Comparison of ENCODE assay signal across 10 mouse cellular contexts in the genomic region with DNA sequence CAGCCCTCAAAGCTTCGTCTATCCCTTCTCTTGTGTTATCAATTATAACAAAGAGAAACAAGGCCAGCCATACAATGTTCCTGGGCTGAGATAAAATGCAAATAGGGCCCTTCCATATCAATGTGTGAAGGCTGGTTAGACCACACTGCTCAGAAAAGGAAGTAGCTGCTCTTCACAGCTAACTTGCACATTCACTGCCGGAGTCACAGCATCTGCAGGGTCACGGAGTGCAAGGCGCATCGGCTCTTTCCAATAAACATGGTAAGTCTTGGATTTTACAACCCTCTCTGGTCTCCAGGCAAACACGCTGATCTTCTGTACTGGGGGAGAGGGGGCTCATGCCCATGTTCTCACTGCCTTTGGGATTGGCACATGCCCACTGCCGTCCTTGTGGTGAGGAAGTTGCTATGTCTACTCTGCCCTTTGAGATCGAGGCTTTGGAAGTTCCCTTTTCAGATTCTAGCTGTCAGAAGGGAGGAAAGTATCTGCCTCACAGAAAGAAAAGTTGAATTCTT. TPM values are rescaled to one million over a fixed set of nuclear protein-coding genes. Genes with fewer than 3 reads are reported as not detected.
DNase-seq lines count a peak whose midpoint lies in the region; ATAC-seq and TF ChIP-seq lines count a peak whose summit lies in the region.
"Had no signal": no experiment of that assay in that cellular context is flagged by ENCODE, and none has a peak within 500 bp of the region (broad histone marks: within the 10 kb centered on the region; RNA-seq: fewer than 3 reads in every experiment).

A gene (plus strand): TSS at position 201 of the 515 bp plus-strand sequence.

- no peaks in the 10 kb centered on the region for H3K9me3 ChIP-seq in heart, embryonic 12.5 days (replicated peaks)
- H3K9me3 ChIP-seq in heart, embryonic 16.5 days (replicated peaks; ENCODE audit: control insufficient read depth, low read length) = no peaks in the 10 kb centered on the region
- H3K9me3 ChIP-seq in kidney, embryonic 14.5 days (ENCODE audit: control insufficient read depth, low read length) = no peaks in the 10 kb centered on the region
- H3K9me3 ChIP-seq: hindbrain, embryonic 15.5 days had no signal

- no peak within 1 kb of the TSS for H3K27ac ChIP-seq in heart, embryonic 12.5 days (ENCODE audit: poor library complexity, severe bottlenecking)
- no peak within 1 kb of the TSS for H3K27ac ChIP-seq in heart, embryonic 16.5 days (ENCODE audit: low read length)
- no peak within 1 kb of the TSS for H3K27ac ChIP-seq in cerebellum, adult 2 months (ENCODE audit: insufficient read depth, low read length)
- H3K27ac ChIP-seq in kidney, embryonic 14.5 days (ENCODE audit: low read depth, low read length) = no peak within 1 kb of the TSS
- H3K27ac ChIP-seq: hindbrain, embryonic 15.5 days had no signal

- H3K4me1 ChIP-seq in heart, embryonic 12.5 days (replicated peaks) = no peaks in the 10 kb centered on the region
- no peaks in the 10 kb centered on the region for H3K4me1 ChIP-seq in heart, embryonic 16.5 days (ENCODE audit: control insufficient read depth, insufficient read depth, low read length)
- no peaks in the 10 kb centered on the region for H3K4me1 ChIP-seq in cerebellum, adult 2 months (ENCODE audit: control insufficient read depth, insufficient read depth, low read length)
- no peaks in the 10 kb centered on the region for H3K4me1 ChIP-seq in kidney, embryonic 14.5 days (ENCODE audit: control insufficient read depth, insufficient read depth, low read length)
- H3K4me1 ChIP-seq: hindbrain, embryonic 15.5 days had no signal

- no peak within 1 kb of the TSS for H3K9ac ChIP-seq in heart, embryonic 12.5 days
- H3K9ac ChIP-seq in heart, embryonic 16.5 days (ENCODE audit: low read length) = no peak within 1 kb of the TSS
- H3K9ac ChIP-seq in kidney, embryonic 14.5 days (ENCODE audit: low read depth, low read length) = no peak within 1 kb of the TSS
- H3K9ac ChIP-seq: hindbrain, embryonic 15.5 days had no signal

- no peak within 1 kb of the TSS for H3K4me2 ChIP-seq in heart, embryonic 12.5 days
- no peak within 1 kb of the TSS for H3K4me2 ChIP-seq in heart, embryonic 16.5 days (ENCODE audit: low read depth, low read length)
- no peak within 1 kb of the TSS for H3K4me2 ChIP-seq in kidney, embryonic 14.5 days (replicated peaks; ENCODE audit: low read depth, low read length)
- H3K4me2 ChIP-seq: hindbrain, embryonic 15.5 days had no signal

- TF ChIP-seq CTCF in cerebellum, adult 2 months (IDR thresholded peaks at IDR 0.05; ENCODE audit: borderline replicate concordance, insufficient read depth, low read depth, low read length) = no peak

- H3K27me3 ChIP-seq in heart, embryonic 12.5 days (replicated peaks) = no peaks in the 10 kb centered on the region
- H3K27me3 ChIP-seq in heart, embryonic 16.5 days (ENCODE audit: control insufficient read depth, insufficient read depth, low read length) = no peaks in the 10 kb centered on the region
- H3K27me3 ChIP-seq in cerebellum, adult 2 months (ENCODE audit: control insufficient read depth, insufficient read depth, low read length) = no peaks in the 10 kb centered on the region
- no peaks in the 10 kb centered on the region for H3K27me3 ChIP-seq in kidney, embryonic 14.5 days (ENCODE audit: control insufficient read depth, insufficient read depth, low read length)
- H3K27me3 ChIP-seq: hindbrain, embryonic 15.5 days had no signal

- H3K4me3 ChIP-seq in heart, embryonic 12.5 days = no peak within 1 kb of the TSS
- no peak within 1 kb of the TSS; the same call in 1 of the 2 replicates for H3K4me3 ChIP-seq in heart, embryonic 16.5 days (ENCODE audit: low read length)
- no peak within 1 kb of the TSS for H3K4me3 ChIP-seq in cerebellum, adult 2 months (replicated peaks; ENCODE audit: insufficient read depth, low read depth, low read length)
- H3K4me3 ChIP-seq in kidney, embryonic 14.5 days (ENCODE audit: low read length) = no peak within 1 kb of the TSS
- H3K4me3 ChIP-seq: hindbrain, embryonic 15.5 days had no signal

- no peak for ATAC-seq in heart, embryonic 12.5 days (ENCODE audit: insufficient number of reproducible peaks, low FRiP score)
- peak; percentile 45 for ATAC-seq in activated CD4-positive, CD25-positive, alpha-beta regulatory T cell, adult 4 months
- ATAC-seq in heart, embryonic 16.5 days (replicated peaks; ENCODE audit: extremely low read depth, insufficient read depth, low FRiP score) = no peak
- peak; percentile 74 for ATAC-seq in megakaryocyte-erythroid progenitor cell, adult 5-6 weeks (replicated peaks; ENCODE audit: low FRiP score, low TSS enrichment, poor library complexity, severe bottlenecking)
- no peak for ATAC-seq in kidney, embryonic 14.5 days (ENCODE audit: low FRiP score, low TSS enrichment)

- no peak for TF ChIP-seq POLR2A in cerebellum, adult 2 months (IDR thresholded peaks at IDR 0.05; ENCODE audit: borderline replicate concordance, insufficient read depth, low read length)

- no peaks in the 10 kb centered on the region for H3K36me3 ChIP-seq in heart, embryonic 12.5 days
- H3K36me3 ChIP-seq in heart, embryonic 16.5 days (ENCODE audit: control insufficient read depth, insufficient read depth) = no peaks in the 10 kb centered on the region
- H3K36me3 ChIP-seq in kidney, embryonic 14.5 days (ENCODE audit: control insufficient read depth, insufficient read depth, low read length) = no peaks in the 10 kb centered on the region
- H3K36me3 ChIP-seq: hindbrain, embryonic 15.5 days had no signal

- 72% methylated on average over 8 of the region's 8 CpGs for WGBS in heart, embryonic 12.5 days
- WGBS in heart, embryonic 16.5 days = 61% methylated on average over 8 of the region's 8 CpGs
- WGBS in cerebellum, adult 2 months = 87% methylated on average over 8 of the region's 8 CpGs
- 74% methylated on average over 8 of the region's 8 CpGs for WGBS in kidney, embryonic 14.5 days

- peak; percentile 3 for DNase-seq in heart, adult 8-10 months (ENCODE audit: low spot score)
- DNase-seq in cerebellum, adult 2 months = no peak
- no peak for DNase-seq in gastrocnemius, adult 8-10 months (ENCODE audit: low spot score in 2 of 2)
- DNase-seq: cerebellum, postnatal 10 days had no signal

RNA-seq across cellular contexts. Expression of the gene that starts here (rescaled TPM):
- 10 to 100 TPM; 45.5 to 56.4 (median 52.8) TPM for total RNA-seq in heart, adult 8-10 months (2022)
- 4.3 and 7.0 TPM in 2 replicates for polyA plus RNA-seq in heart, embryonic 12.5 days (2016; fragmentation: Nextera tagmentation; extraction: Ambion mirVana)
- 100 to 1,000 TPM; 556 to 650 TPM for polyA plus RNA-seq in activated CD4-positive, CD25-positive, alpha-beta regulatory T cell, adult 4 months (2017; shearing (Covaris generic))
- polyA plus RNA-seq in heart, embryonic 16.5 days (2015; fragmentation: Nextera tagmentation; extraction: Ambion mirVana) = 9.2 and 18.2 TPM in 2 replicates
- total RNA-seq in megakaryocyte-erythroid progenitor cell, adult 5-6 weeks (2014; fragmentation: Nextera tagmentation) = 76.1 and 91.4 TPM in 2 replicates
- total RNA-seq in megakaryocyte-erythroid progenitor cell, adult 5-6 weeks (2017) = 38.2 and 41.0 TPM in 2 replicates
- polyA plus RNA-seq in cerebellum, adult 2 months (2012; rRNA removed) = 1.6 and 2.3 TPM in 2 replicates
- total RNA-seq in gastrocnemius, adult 8-10 months (2022) = 1 to 10 TPM in 1 of 4 experiments, under 1 TPM in 2, not detected in 1; 0.31 to 1.4 (median 0.43) TPM
- 3.2 and 5.2 TPM in 2 replicates for polyA plus RNA-seq in kidney, embryonic 14.5 days (2014; fragmentation: Nextera tagmentation; extraction: Ambion mirVana)

Comparison
In these comparisons a context has a peak if more than half of its experiments do, and no peak if none do; other contexts are left out.
1. RNA of the gene that starts here (total RNA-seq): 38.2 to 91.4 TPM in megakaryocyte-erythroid progenitor cell, adult 5-6 weeks and 45.5 to 56.4 TPM in heart, adult 8-10 months; 0.31 to 1.4 TPM in gastrocnemius, adult 8-10 months; every median in the first group is over 10 times any median in the second.
2. RNA of the gene that starts here (polyA plus RNA-seq): 556 to 650 TPM in activated CD4-positive, CD25-positive, alpha-beta regulatory T cell, adult 4 months; 9.2 to 18.2 TPM in heart, embryonic 16.5 days, 4.3 to 7.0 TPM in heart, embryonic 12.5 days, 3.2 to 5.2 TPM in kidney, embryonic 14.5 days and 1.6 to 2.3 TPM in cerebellum, adult 2 months; every median in the first group is over 10 times any median in the second.
3. ATAC-seq: peak in activated CD4-positive, CD25-positive, alpha-beta regulatory T cell, adult 4 months (single experiment) and megakaryocyte-erythroid progenitor cell, adult 5-6 weeks (single experiment); none in heart, embryonic 12.5 days (single experiment), heart, embryonic 16.5 days (single experiment) and kidney, embryonic 14.5 days (single experiment).